Mouse (Mus musculus): ENCODE data around the gene Efl1. TPM values are rescaled to one million over a fixed set of nuclear protein-coding genes. Genes with fewer than 3 reads are reported as not detected.

The Efl1 gene
- polyA plus RNA-seq, 1 experiment from 2014 or later, result 19.4 TPM

DNA sequence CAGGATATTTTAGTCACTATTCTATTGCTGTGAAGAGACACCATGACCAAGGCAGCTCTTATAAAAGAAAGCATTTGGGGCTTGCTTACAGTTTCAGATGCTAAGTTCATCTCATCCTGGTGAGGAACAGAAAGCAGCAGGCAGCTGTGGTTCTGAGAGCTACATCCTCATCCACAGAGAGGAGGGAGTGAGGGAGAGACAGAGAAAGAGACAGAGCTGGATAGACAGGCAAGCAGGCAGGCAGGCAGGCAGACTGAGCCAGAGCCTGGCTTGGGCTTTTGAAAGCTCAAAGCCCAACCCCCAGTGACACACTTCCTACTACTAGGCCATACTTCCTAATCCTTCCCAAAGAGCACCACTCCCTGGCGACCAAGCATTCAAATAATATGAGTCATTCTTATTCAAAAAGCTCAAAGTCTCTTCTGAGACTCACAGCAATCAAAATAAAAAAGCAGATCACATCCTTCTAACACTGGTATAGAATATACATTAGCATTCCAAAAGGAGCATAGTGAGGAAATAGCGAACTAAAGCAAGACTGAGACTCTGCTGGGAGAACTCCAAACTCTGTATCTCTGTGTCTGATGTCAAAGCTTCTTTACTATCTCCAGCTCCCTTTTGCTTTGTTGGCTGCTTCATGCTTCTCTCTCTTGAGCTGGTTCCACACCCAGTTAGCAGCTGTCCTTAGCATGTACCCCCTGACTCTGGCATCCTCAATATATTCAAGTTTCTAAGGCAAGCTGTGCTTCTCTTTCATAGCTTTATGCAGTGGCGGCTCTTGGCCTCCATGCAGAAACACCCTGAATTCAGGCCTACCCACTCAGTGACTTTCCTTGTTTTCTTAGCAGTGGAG lies 86.6 kb downstream of the Efl1 start:
- Histone ChIP-seq H3K36me3 (ENCODE audit: control insufficient read depth, insufficient read depth, low read length) (no peaks in the 10 kb centered on the region), H3K4me1 (ENCODE audit: control insufficient read depth, insufficient read depth, low read length) (no peaks in the 10 kb centered on the region), H3K9ac (ENCODE audit: low read length) (no peak overlapping the region), H3K9me3 (ENCODE audit: control insufficient read depth, low read length) (no peaks in the 10 kb centered on the region), H3K4me2 (ENCODE audit: low read depth) (no peak overlapping the region), H3K27me3 (ENCODE audit: control insufficient read depth, insufficient read depth, low read length) (no peaks in the 10 kb centered on the region), H3K4me3 (ENCODE audit: low read depth, low read length) (no peak overlapping the region), H3K27ac (ENCODE audit: low read depth, low read length) (no peak overlapping the region)
- no peak for ATAC-seq (ENCODE audit: insufficient read depth, low FRiP score, low TSS enrichment)
- no peak for DNase-seq (ENCODE audit: low spot score)
- 85% methylated on average over 3 of the region's 3 CpGs for WGBS

DNA sequence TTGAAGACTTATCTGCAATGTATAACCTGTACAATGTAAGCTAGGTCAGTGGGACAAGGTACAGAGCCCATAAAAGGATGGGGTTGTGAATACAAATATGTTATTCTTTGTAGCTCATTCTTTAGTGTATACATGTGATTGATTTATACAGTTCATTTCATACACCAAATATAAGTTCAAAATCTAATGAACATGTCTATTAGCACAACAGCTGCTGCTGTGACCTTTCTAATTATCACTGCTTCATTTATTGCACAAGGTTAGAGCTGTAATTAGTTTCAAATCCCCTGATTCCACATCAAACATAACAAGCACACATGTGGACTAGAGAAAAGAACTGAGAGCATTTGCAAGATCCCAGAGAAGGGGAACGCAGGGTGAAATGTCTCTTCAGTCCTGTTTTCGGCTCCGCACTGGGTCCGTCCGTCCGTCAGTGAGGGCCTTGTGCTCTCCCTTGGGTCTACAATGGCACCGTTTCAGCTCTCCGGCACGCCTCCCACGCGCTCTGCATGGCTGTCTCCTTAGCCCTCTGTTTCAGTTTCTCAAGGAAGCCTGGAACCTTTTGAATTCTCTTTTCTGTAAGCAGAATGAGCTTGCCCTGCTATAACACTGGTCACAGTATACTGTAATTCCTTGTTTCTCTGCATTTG lies 94.8 kb downstream of the Efl1 start:
- H3K27ac ChIP-seq (ENCODE audit: low read depth, low read length), result no peak overlapping the region
- DNase-seq (ENCODE audit: low spot score), result no peak
- H3K4me2 ChIP-seq (ENCODE audit: low read depth), result no peak overlapping the region
- H3K27me3 ChIP-seq (ENCODE audit: control insufficient read depth, insufficient read depth, low read length), result no peaks in the 10 kb centered on the region
- no peak overlapping the region for H3K9ac ChIP-seq (ENCODE audit: low read length)
- no peaks in the 10 kb centered on the region for H3K9me3 ChIP-seq (ENCODE audit: control insufficient read depth, low read length)
- H3K4me1 ChIP-seq (ENCODE audit: control insufficient read depth, insufficient read depth, low read length), result no peaks in the 10 kb centered on the region
- WGBS, result 75% methylated on average over 11 of the region's 11 CpGs
- ATAC-seq (ENCODE audit: insufficient read depth, low FRiP score, low TSS enrichment), result no peak
- no peaks in the 10 kb centered on the region for H3K36me3 ChIP-seq (ENCODE audit: control insufficient read depth, insufficient read depth, low read length)
- H3K4me3 ChIP-seq (ENCODE audit: low read depth, low read length), result no peak overlapping the region

DNA sequence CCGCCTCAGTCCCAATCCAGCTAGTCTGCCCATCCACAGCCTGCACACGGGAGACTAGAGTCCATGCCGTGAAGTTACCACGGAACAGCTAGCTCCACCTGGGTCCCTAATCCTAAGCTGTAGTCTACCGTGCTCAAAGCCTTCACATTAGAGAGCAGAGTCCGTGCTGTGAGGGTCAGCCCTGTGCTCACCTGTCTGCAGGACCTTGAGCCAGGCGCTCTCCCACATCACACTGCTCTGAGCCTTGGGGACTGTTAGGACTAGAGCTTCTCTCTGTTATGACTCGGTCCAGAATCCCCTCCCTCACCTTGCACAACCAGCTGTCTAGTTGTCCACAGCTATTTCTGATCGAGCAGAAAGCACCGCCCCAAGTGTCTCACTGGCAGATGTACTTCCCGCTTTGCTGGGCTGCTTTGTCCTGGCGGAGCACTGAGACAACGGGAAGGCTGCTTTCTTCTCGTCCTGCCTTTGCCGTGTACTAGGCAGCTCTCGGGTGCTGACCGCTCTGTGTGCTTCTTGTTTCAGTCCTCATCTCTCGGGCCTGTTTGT lies 95.8 kb downstream of the Efl1 start:
- Histone ChIP-seq H3K4me1 (ENCODE audit: control insufficient read depth, insufficient read depth, low read length) (no peaks in the 10 kb centered on the region), H3K9ac (ENCODE audit: low read length) (no peak overlapping the region), H3K9me3 (ENCODE audit: control insufficient read depth, low read length) (no peaks in the 10 kb centered on the region), H3K4me2 (ENCODE audit: low read depth) (no peak overlapping the region), H3K36me3 (ENCODE audit: control insufficient read depth, insufficient read depth, low read length) (no peaks in the 10 kb centered on the region), H3K27me3 (ENCODE audit: control insufficient read depth, insufficient read depth, low read length) (no peaks in the 10 kb centered on the region), H3K4me3 (ENCODE audit: low read depth, low read length) (no peak overlapping the region), H3K27ac (ENCODE audit: low read depth, low read length) (no peak overlapping the region)
- no peak for ATAC-seq (ENCODE audit: insufficient read depth, low FRiP score, low TSS enrichment)
- WGBS, result 87% methylated on average over 18 of the region's 18 CpGs
- DNase-seq (ENCODE audit: low spot score), result no peak

DNA sequence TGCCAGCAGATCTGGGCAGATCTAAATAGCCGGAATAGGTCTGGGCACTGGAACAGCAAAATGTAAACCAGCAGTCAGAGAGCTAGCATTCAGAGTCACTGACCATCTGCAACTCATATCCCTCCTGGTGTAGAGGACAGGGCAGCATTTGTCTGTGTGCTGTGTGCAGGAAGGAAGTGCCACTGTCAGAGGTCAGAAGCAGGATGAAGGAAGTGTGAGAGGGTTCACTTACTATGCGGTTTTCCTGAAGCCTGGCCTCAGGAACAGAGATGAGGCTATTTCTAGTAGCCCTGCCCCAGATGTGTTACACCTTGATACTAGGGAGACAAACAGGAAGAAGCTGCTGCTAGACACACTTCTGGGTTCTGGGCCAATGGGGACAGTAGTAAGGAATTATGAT lies 100.4 kb downstream of the Efl1 start:
- 56% methylated on average over 2 of the region's 2 CpGs for WGBS
- ATAC-seq (ENCODE audit: insufficient read depth, low FRiP score, low TSS enrichment) (no peak), DNase-seq (ENCODE audit: low spot score) (no peak)
- Histone ChIP-seq H3K4me1 (ENCODE audit: control insufficient read depth, insufficient read depth, low read length) (no peaks in the 10 kb centered on the region), H3K4me2 (ENCODE audit: low read depth) (no peak overlapping the region), H3K4me3 (ENCODE audit: low read depth, low read length) (no peak overlapping the region), H3K27ac (ENCODE audit: low read depth, low read length) (no peak overlapping the region), H3K27me3 (ENCODE audit: control insufficient read depth, insufficient read depth, low read length) (no peaks in the 10 kb centered on the region), H3K9ac (ENCODE audit: low read length) (no peak overlapping the region), H3K36me3 (ENCODE audit: control insufficient read depth, insufficient read depth, low read length) (no peaks in the 10 kb centered on the region), H3K9me3 (ENCODE audit: control insufficient read depth, low read length) (no peaks in the 10 kb centered on the region)

DNA sequence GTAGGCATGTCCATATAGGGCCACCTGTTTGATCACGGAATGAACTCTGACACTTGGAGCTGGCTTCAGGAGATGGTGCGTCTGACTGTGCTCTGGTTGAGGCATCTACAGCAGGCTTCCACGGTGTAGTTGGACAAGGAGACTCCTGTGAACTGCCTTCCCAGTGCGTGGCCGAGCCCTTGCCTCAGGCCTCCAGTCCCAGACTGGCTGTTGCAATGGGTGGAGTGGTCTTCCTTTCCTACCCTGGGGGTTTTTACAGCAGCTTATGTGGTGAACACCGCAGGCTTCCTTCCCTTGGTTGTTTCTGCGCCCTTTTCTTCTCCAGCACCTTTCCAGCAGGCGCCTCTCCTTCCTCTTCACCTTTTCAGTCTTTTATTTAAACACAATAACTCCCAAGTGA lies 100.8 kb downstream of the Efl1 start:
- WGBS, result 77% methylated on average over 8 of the region's 8 CpGs
- no peaks in the 10 kb centered on the region for H3K36me3 ChIP-seq (ENCODE audit: control insufficient read depth, insufficient read depth, low read length)
- H3K9ac ChIP-seq (ENCODE audit: low read length), result no peak overlapping the region
- no peak overlapping the region for H3K27ac ChIP-seq (ENCODE audit: low read depth, low read length)
- ATAC-seq (ENCODE audit: insufficient read depth, low FRiP score, low TSS enrichment), result no peak
- DNase-seq (ENCODE audit: low spot score), result no peak
- no peak overlapping the region for H3K4me2 ChIP-seq (ENCODE audit: low read depth)
- H3K27me3 ChIP-seq (ENCODE audit: control insufficient read depth, insufficient read depth, low read length), result no peaks in the 10 kb centered on the region
- H3K4me1 ChIP-seq (ENCODE audit: control insufficient read depth, insufficient read depth, low read length), result no peaks in the 10 kb centered on the region
- no peaks in the 10 kb centered on the region for H3K9me3 ChIP-seq (ENCODE audit: control insufficient read depth, low read length)
- H3K4me3 ChIP-seq (ENCODE audit: low read depth, low read length), result no peak overlapping the region

DNA sequence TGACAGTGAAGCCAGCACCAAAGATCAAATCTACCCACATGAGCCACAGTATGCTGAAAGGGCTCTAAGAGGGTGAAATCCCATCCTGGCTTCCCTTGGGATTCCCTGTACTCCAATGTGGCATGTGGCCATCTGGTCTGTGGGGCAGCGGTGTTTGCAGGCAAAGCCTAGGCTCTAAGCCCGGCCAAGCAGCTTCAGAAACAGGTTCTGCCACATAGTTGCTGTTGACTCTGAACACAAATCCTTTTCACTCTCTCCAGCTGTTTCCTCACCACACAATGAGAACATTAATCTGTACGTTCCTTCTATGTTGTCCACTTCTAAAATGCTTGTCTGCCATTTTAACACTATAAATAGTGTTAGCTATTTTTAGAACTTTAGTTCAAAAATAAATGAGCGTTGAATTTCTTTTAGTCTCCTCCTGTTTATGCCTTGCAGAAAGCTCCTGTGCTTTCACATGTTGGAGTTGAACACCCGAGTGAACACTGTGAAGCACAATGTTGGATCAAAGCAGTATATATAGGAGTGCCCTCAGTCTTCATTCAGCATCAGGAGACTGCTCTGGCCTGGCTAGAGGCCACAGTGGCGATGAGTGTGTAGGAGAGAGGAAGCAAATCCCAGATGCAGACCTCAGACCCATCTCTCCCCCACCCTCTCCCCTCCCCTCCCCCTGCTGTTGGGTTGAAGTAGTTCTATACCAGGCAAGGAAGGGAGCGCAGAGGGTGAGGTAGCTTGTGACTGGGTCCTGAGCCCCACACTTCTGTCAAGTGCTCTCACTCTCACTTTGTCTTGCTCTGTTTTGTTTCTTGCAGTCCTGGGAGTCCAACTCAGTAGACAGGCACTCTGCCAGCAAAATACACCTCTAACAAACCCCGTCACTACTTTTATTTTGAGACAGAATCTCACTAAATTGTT lies 104.0 kb downstream of the Efl1 start:
- Histone ChIP-seq H3K27me3 (ENCODE audit: control insufficient read depth, insufficient read depth, low read length) (no peaks in the 10 kb centered on the region), H3K4me3 (ENCODE audit: low read depth, low read length) (no peak overlapping the region), H3K36me3 (ENCODE audit: control insufficient read depth, insufficient read depth, low read length) (no peaks in the 10 kb centered on the region), H3K4me2 (ENCODE audit: low read depth) (no peak overlapping the region), H3K9ac (ENCODE audit: low read length) (no peak overlapping the region), H3K27ac (ENCODE audit: low read depth, low read length) (no peak overlapping the region), H3K4me1 (ENCODE audit: control insufficient read depth, insufficient read depth, low read length) (no peaks in the 10 kb centered on the region), H3K9me3 (ENCODE audit: control insufficient read depth, low read length) (no peaks in the 10 kb centered on the region)
- no peak for ATAC-seq (ENCODE audit: insufficient read depth, low FRiP score, low TSS enrichment)
- no peak for DNase-seq (ENCODE audit: low spot score)
- 76% methylated on average over 8 of the region's 8 CpGs for WGBS

DNA sequence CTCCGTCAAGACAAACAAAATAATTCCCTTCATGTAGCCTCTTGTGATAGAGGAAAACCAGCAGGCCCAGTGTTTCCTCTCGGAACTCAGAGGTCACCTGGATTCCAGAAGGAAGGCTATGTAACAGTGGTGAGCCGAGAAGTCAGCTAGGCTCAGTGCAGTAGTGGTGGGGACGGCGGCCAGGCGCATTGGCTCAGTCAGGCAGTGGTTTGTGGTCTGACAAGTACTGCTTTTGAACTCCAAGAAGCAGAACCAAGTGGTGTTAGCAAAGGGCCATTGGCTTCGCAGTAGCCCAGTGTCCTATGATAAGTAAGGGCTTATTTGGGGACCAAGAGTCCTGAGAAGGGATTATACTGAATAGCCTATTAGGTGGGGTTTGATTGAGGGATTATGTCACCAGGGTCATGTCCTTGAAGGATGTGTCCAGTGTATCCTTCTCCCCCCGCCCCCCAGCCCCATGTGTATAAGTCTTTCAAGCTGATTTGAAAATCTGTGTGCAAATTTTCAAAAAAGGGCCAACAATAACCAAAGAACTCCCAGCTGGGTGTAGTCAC lies 107.3 kb downstream of the Efl1 start:
- WGBS, result 91% methylated on average over 8 of the region's 8 CpGs

DNA sequence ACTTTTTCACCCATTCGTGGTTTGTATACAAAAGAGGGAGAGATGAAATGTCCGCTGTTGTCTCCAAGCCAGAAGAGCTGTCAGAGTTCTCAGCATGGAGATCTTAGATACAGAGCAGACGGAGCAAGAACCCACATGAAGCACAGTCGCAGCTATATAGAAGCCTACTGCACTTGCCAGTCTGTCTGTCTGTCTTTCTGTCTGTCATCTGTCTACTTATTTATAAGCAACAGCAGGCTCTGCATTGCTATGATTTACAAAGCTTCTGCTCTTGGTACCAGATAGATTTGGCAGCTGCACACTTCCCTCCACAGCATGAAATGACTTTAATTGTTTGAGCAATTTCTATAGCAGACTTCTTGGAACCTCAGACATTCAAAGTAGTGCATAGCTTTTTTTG lies 110.1 kb downstream of the Efl1 start:
- Histone ChIP-seq H3K27ac (ENCODE audit: low read depth, low read length) (no peak overlapping the region), H3K9me3 (ENCODE audit: control insufficient read depth, low read length) (no peaks in the 10 kb centered on the region), H3K36me3 (ENCODE audit: control insufficient read depth, insufficient read depth, low read length) (no peaks in the 10 kb centered on the region), H3K4me3 (ENCODE audit: low read depth, low read length) (no peak overlapping the region), H3K27me3 (ENCODE audit: control insufficient read depth, insufficient read depth, low read length) (no peaks in the 10 kb centered on the region), H3K9ac (ENCODE audit: low read length) (no peak overlapping the region), H3K4me1 (ENCODE audit: control insufficient read depth, insufficient read depth, low read length) (no peaks in the 10 kb centered on the region), H3K4me2 (ENCODE audit: low read depth) (no peak overlapping the region)
- 93% methylated on average over 4 of the region's 4 CpGs for WGBS
- no peak for ATAC-seq (ENCODE audit: insufficient read depth, low FRiP score, low TSS enrichment)
- no peak for DNase-seq (ENCODE audit: low spot score)

More for the DNA sequence above, 107.3 kb downstream of the Efl1 start:
- Histone ChIP-seq H3K4me3 (ENCODE audit: low read depth, low read length) (no peak overlapping the region), H3K27ac (ENCODE audit: low read depth, low read length) (no peak overlapping the region), H3K9ac (ENCODE audit: low read length) (no peak overlapping the region), H3K4me2 (ENCODE audit: low read depth) (no peak overlapping the region), H3K27me3 (ENCODE audit: control insufficient read depth, insufficient read depth, low read length) (no peaks in the 10 kb centered on the region), H3K36me3 (ENCODE audit: control insufficient read depth, insufficient read depth, low read length) (no peaks in the 10 kb centered on the region), H3K9me3 (ENCODE audit: control insufficient read depth, low read length) (no peaks in the 10 kb centered on the region), H3K4me1 (ENCODE audit: control insufficient read depth, insufficient read depth, low read length) (no peaks in the 10 kb centered on the region)
- no peak for DNase-seq (ENCODE audit: low spot score)
- no peak for ATAC-seq (ENCODE audit: insufficient read depth, low FRiP score, low TSS enrichment)

Measured in neural tube, embryonic 11.5 days (tissue).